Mouse (Mus musculus): Measurements from ENCODE around the gene Akap17b.

Gene Akap17b

GRCm38 (mm10) chrX:36590266-36590665 is 54.9 kb downstream of the Akap17b start:
- in situ Hi-C loops (cut with MboI; ENCODE audit: unreplicated experiment in 2 of 2), result no loop called here

GRCm38 (mm10) chrX:36587304-36588209 is 57.6 kb downstream of the Akap17b start:
- in situ Hi-C loops (cut with MboI; ENCODE audit: unreplicated experiment in 2 of 2), result no loop called here

DNA sequence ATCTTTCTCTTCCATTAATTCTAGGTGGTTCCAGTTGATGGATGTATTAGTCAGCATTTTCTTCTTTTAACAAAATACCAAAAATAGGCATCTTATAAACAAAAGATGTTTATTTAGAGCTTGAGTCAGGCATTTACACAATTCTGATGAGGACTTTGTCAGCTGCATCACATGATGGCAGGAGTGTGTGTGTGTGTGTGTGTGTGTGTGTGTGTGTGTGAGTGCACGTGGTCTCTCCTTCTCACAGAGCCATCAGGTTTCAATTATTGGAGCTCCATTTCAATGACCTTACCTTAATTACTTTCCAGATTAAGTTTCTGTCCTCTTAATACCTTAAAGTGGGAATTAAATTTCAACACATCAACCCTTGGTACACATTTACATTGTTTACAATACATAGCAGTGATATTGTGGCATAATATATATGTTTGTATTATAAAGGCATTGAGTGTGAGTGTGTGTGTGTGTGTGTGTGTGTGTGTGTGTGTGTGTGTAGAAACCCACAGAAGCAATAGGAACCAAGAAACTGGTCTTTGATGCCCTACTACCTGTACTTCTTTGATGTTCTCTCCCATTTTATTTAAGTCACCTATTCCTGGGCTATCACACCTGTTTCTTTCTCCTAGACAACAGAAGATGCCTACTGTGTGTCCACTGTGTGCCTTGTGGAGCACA is 58.4 kb downstream of the Akap17b start:
- in situ Hi-C loops (cut with MboI; ENCODE audit: unreplicated experiment in 2 of 2), result no loop called here

DNA sequence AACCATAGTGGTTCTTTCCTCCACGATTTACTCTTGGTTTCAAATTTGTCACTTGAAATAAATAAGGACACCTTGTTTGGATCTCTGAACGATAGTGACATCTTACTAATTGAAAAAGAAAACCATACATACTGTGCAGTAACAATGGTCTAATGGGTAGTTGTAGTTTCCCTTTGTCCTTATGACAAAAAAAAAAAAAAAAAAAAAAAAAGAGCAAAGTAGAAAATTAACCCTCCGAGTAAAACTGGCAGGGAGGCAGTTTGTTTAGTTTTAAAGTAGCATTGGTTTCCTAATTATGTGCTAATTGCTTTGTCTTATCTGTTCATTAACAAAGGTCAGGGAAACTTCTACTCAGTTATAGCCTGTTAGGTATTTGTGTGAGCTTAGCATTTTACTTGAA is 83.1 kb downstream of the Akap17b start:
- in situ Hi-C loops (cut with MboI; ENCODE audit: unreplicated experiment in 2 of 2), result no loop called here

DNA sequence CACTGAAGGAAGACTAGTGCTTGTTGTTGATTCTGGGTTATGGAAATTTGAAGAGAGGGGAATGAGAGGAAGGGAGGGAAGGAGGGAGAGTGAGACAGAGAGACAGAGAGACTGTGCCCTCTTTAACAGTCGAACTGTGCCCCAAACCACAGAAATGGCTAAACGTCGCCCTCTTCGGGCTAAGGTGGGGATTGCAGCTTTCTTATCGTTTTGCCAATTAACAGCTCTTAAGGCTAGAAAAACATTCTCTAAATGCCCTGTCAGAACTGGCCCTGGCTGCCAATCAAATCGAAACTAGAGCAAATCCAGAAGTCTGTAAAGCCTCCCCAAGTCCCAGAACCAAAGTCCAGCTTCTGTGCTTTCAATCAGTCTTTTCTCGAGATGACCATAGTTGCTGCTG is 83.5 kb downstream of the Akap17b start:
- in situ Hi-C loops (cut with MboI; ENCODE audit: unreplicated experiment in 2 of 2), result no loop called here

DNA sequence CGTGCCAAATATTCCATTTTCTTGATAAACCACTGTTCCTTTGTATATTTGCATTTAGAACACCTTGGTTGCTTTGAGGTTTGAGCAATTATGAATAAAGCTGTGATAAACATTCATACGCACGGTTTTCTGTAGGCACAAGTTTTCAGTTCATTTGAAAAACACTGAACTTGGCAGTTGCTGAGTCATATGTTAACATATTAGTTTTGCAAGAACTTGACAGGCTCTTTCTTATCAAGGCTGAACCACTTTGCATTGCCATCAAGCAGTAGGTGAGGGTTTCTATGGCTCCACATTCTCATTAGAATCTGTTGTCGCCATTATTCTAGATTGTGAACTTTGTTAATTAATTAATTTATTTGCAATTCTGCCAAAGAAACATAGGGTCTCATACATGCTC is 85.0 kb downstream of the Akap17b start:
- in situ Hi-C loops (cut with MboI; ENCODE audit: unreplicated experiment in 2 of 2), result no loop called here
